Mouse (Mus musculus): ENCODE results near the gene BC107364.
"Not testable (repeated sequence)": the region's sequence is repeated elsewhere in the genome, so short reads cannot be mapped to it uniquely, and the experiment has no call there.

BC107364 gene

GRCm38 (mm10) chr3:96451181-96451737 is 847 bp downstream of the BC107364 start:
- DNase-seq (ENCODE audit: low read depth, low spot score): not testable (repeated sequence)

- DNase-seq (ENCODE audit: low read depth, low spot score): not testable (repeated sequence)
These were observed 1.6 kb downstream of the BC107364 start for GRCm38 (mm10) chr3:96450586-96450896.

- not testable (repeated sequence) for DNase-seq (ENCODE audit: low read depth, low spot score)
These were observed 2.1 kb downstream of the BC107364 start for GRCm38 (mm10) chr3:96449762-96450585.

GRCm38 (mm10) chr3:96445436-96445835 is 6.7 kb downstream of the BC107364 start:
- no peak for DNase-seq (ENCODE audit: low read depth, low spot score)

GRCm38 (mm10) chr3:96440578-96440977 is 11.5 kb downstream of the BC107364 start:
- peak; percentile 83 for DNase-seq (ENCODE audit: low read depth, low spot score)

- peak; percentile 43 for DNase-seq (ENCODE audit: low read depth, low spot score)
These were observed 16.5 kb downstream of the BC107364 start for GRCm38 (mm10) chr3:96435557-96436091.

GRCm38 (mm10) chr3:96432207-96432606 is 19.9 kb downstream of the BC107364 start:
- no peak for DNase-seq (ENCODE audit: low read depth, low spot score)

GRCm38 (mm10) chr3:96429819-96430132 is 22.3 kb downstream of the BC107364 start:
- no peak for DNase-seq (ENCODE audit: low read depth, low spot score)

- no peak for DNase-seq (ENCODE audit: low read depth, low spot score)
These were observed 22.9 kb downstream of the BC107364 start for GRCm38 (mm10) chr3:96428941-96429818.

- peak; percentile 31 for DNase-seq (ENCODE audit: low read depth, low spot score)
These were observed 24.2 kb downstream of the BC107364 start for GRCm38 (mm10) chr3:96427761-96428462.

GRCm38 (mm10) chr3:96427311-96427710 is 24.8 kb downstream of the BC107364 start:
- DNase-seq (ENCODE audit: low read depth, low spot score): peak; percentile 52

GRCm38 (mm10) chr3:96426268-96426667 is 25.8 kb downstream of the BC107364 start:
- DNase-seq (ENCODE audit: low read depth, low spot score): no peak

- DNase-seq (ENCODE audit: low read depth, low spot score): not testable (repeated sequence)
These were observed 27.7 kb downstream of the BC107364 start for GRCm38 (mm10) chr3:96424447-96424846.

- DNase-seq (ENCODE audit: low read depth, low spot score): no peak
These were observed 28.2 kb downstream of the BC107364 start for GRCm38 (mm10) chr3:96423889-96424288.

GRCm38 (mm10) chr3:96420796-96421195 is 31.3 kb downstream of the BC107364 start:
- no peak for DNase-seq (ENCODE audit: low read depth, low spot score)

GRCm38 (mm10) chr3:96418902-96419301 is 33.2 kb downstream of the BC107364 start:
- DNase-seq (ENCODE audit: low read depth, low spot score): not testable (repeated sequence)

GRCm38 (mm10) chr3:96417850-96418815 is 34.0 kb downstream of the BC107364 start:
- no peak for DNase-seq (ENCODE audit: low read depth, low spot score)

GRCm38 (mm10) chr3:96416595-96416994 is 35.5 kb downstream of the BC107364 start:
- no peak for DNase-seq (ENCODE audit: low read depth, low spot score)

GRCm38 (mm10) chr3:96416056-96416455 is 36.0 kb downstream of the BC107364 start:
- no peak for DNase-seq (ENCODE audit: low read depth, low spot score)

GRCm38 (mm10) chr3:96414951-96415327 is 37.2 kb downstream of the BC107364 start:
- DNase-seq (ENCODE audit: low read depth, low spot score): no peak
